Mouse (Mus musculus) myocyte (in vitro differentiated cells): ENCODE results near the gene Rgsl1. TPM values are rescaled to one million over a fixed set of nuclear protein-coding genes. Genes with fewer than 3 reads are reported as not detected.
"Not testable (repeated sequence)": the region's sequence is repeated elsewhere in the genome, so short reads cannot be mapped to it uniquely, and the experiment has no call there.

Experiments used
- H3K27me3 ChIP-seq: one replicate; pipeline ENCODE4 v1.6.1; 2011; ENCODE audit not compliant: control insufficient read depth, insufficient read depth, insufficient read length
- H3K36me3 ChIP-seq: one replicate; pipeline ENCODE4 v1.6.1; 2011; ENCODE audit not compliant: control insufficient read depth, insufficient read depth
- H3K4me2 ChIP-seq: one replicate; pipeline ENCODE4 v1.6.1; 2011; ENCODE audit warnings: low read depth, control low read depth
- H3K4me3 ChIP-seq: one replicate; pipeline ENCODE4 v1.5.1; 2011; ENCODE audit warnings: mild to moderate bottlenecking, control low read depth, moderate library complexity
- H3K79me2 ChIP-seq: one replicate; pipeline ENCODE4 v1.6.1; 2011; ENCODE audit not compliant: control insufficient read depth, insufficient read depth
- H3ac ChIP-seq: one replicate; pipeline ENCODE4 v1.6.1; 2011; ENCODE audit not compliant: control insufficient read depth, insufficient read length
- CEBPB ChIP-seq: IDR thresholded peaks from 2 replicates; pipeline ENCODE4 v1.6.1; 2011; ENCODE audit warnings: mild to moderate bottlenecking, moderate library complexity; ENCODE audit not compliant: poor library complexity, insufficient read depth, severe bottlenecking
- E2F4 ChIP-seq: IDR thresholded peaks from one replicate; pipeline ENCODE4 v1.6.1; 2011; ENCODE audit warnings: mild to moderate bottlenecking, control low read depth, moderate library complexity; ENCODE audit not compliant: insufficient read depth
- MAX ChIP-seq: IDR thresholded peaks from one replicate; pipeline ENCODE4 v1.6.1; 2011; ENCODE audit warnings: low read depth, mild to moderate bottlenecking, control low read depth
- MYOD1 ChIP-seq, 3 experiments: IDR thresholded peaks; one replicate each; pipeline ENCODE4 v1.6.1; 2011; ENCODE audit warnings: control low read depth in 2 of 3, low read depth in 2 of 3, mild to moderate bottlenecking in 2 of 3, moderate library complexity in 1 of 3; ENCODE audit not compliant: insufficient read length in 2 of 3, control insufficient read depth in 1 of 3
- MYOG ChIP-seq, 3 experiments: IDR thresholded peaks; one replicate each; pipeline ENCODE4 v1.6.1; 2011; ENCODE audit warnings: control low read depth in 2 of 3, low read depth in 2 of 3, mild to moderate bottlenecking in 2 of 3; ENCODE audit not compliant: insufficient read length in 2 of 3, control insufficient read depth in 1 of 3, insufficient read depth in 1 of 3
- POLR2A ChIP-seq: IDR thresholded peaks from one replicate; pipeline ENCODE4 v1.6.1; 2011; ENCODE audit warnings: low read depth, mild to moderate bottlenecking, control low read depth, moderate library complexity; ENCODE audit not compliant: insufficient read length
- POLR2AphosphoS2 ChIP-seq: IDR thresholded peaks from one replicate; pipeline ENCODE4 v1.6.1; 2011; ENCODE audit warnings: low read depth, control low read depth; ENCODE audit not compliant: insufficient read length
- REST ChIP-seq: IDR thresholded peaks from one replicate; pipeline ENCODE4 v1.6.1; 2011; ENCODE audit warnings: mild to moderate bottlenecking, control low read depth, moderate library complexity; ENCODE audit not compliant: insufficient read depth, insufficient read length
- SRF ChIP-seq: IDR thresholded peaks from one replicate; pipeline ENCODE4 v1.6.1; 2011; ENCODE audit warnings: low read depth; ENCODE audit not compliant: control insufficient read depth, insufficient read length
- TCF12 ChIP-seq: IDR thresholded peaks from one replicate; pipeline ENCODE4 v1.6.1; 2011; ENCODE audit warnings: mild to moderate bottlenecking, control low read depth; ENCODE audit not compliant: poor library complexity, insufficient read depth, severe bottlenecking
- TCF3 ChIP-seq: IDR thresholded peaks from one replicate; pipeline ENCODE4 v1.6.1; 2011; ENCODE audit warnings: low read depth, control low read depth; ENCODE audit not compliant: insufficient read length
- USF1 ChIP-seq: IDR thresholded peaks from one replicate; pipeline ENCODE4 v1.6.1; 2011; ENCODE audit warnings: low read depth, mild to moderate bottlenecking, control low read depth, moderate library complexity
- polyA plus RNA-seq: library from polyadenylated mRNA; unstranded; fragments of >200 nt; fragmentation: generic; extraction: Trizol; gene quantifications from one replicate; pipeline ENCODE4 v1.2.1, GENCODE M21; 2012; ENCODE audit warnings: missing spikeins

Gene Rgsl1
- polyA plus RNA-seq, 1 experiment: not detected

DNA sequence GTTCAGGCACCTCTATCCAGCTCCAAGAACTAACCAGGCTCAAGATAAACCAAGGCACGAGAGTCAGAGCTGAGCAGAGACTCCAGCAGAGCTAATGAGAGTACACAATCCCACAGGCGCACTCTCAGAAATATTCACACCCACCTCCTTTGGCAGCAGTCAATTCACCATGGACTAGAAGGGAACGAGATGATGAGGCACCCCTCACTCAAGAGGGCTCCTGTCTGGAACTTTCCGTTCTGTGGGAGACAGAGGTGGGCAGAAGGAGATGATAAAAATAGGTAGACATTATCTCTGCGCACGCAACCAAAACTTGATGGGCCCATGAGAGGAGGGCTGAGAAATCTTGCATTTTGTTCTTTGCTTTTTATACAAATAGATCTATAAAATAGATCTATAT lies 30.1 kb upstream of the Rgsl1 start, which contains the start of gene Teddm1b:
Gene Teddm1b (plus strand): TSS at position 301 of the 400 bp plus-strand sequence.
- Histone ChIP-seq H3K36me3 (no peaks in the 10 kb centered on the region), H3K79me2 (no peaks in the 10 kb centered on the region), H3ac (no peak within 1 kb of the TSS), H3K27me3 (peaks cover 5% of the 10 kb centered on the region), H3K4me3 (no peak within 1 kb of the TSS), H3K4me2 (no peak within 1 kb of the TSS)
- TF ChIP-seq MYOG (IDR thresholded peaks at IDR 0.05; ENCODE audit: control insufficient read depth in 1 of 3, insufficient read depth in 1 of 3, insufficient read length in 2 of 3, low read depth in 2 of 3) (no peak), MAX (no peak), REST (no peak), POLR2AphosphoS2 (no peak), TCF3 (no peak), E2F4 (no peak), CEBPB (no peak), TCF12 (no peak), SRF (no peak)

GRCm38 (mm10) chr1:153855946-153856345 lies 12.0 kb upstream of the Rgsl1 start:
- H3K79me2 ChIP-seq: no peaks in the 10 kb centered on the region
- no peak overlapping the region for H3K4me2 ChIP-seq
- H3K4me3 ChIP-seq: no peak overlapping the region
- H3ac ChIP-seq: no peak overlapping the region
- TF ChIP-seq MYOD1 (IDR thresholded peaks at IDR 0.05; ENCODE audit: control insufficient read depth in 1 of 3, insufficient read length in 2 of 3, low read depth in 2 of 3) (no peak), POLR2AphosphoS2 (no peak), CEBPB (no peak), POLR2A (no peak), USF1 (no peak), REST (no peak), E2F4 (no peak)
- H3K36me3 ChIP-seq: no peaks in the 10 kb centered on the region
- no peaks in the 10 kb centered on the region for H3K27me3 ChIP-seq

DNA sequence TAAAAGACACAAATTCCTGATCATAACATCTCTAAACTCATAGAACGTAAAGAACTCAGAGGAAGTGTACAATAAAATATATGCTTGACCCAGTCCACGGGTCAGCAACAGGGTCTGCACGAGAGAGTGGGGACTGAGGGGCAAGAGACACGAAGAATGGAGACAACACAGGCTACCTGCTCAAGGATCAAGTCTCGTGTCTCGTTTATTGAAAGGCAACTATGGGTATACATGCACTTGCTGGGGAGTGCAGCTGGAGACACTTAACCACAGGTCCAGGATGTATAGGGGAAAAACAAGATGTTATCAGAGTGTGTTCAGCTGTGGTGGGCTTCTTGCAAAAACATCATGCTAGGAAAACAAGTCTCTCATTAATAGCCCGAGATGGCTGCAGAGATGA lies 8.8 kb upstream of the Rgsl1 start:
- H3K27me3 ChIP-seq, H3K36me3 ChIP-seq, H3K4me3 ChIP-seq, H3ac ChIP-seq, H3K4me2 ChIP-seq, H3K79me2 ChIP-seq: not testable (repeated sequence)

- Histone ChIP-seq H3K4me2 (peak overlapping the region; percentile 62), H3K79me2 (no peaks in the 10 kb centered on the region), H3K36me3 (no peaks in the 10 kb centered on the region), H3K27me3 (no peaks in the 10 kb centered on the region), H3K4me3 (no peak overlapping the region), H3ac (no peak overlapping the region)
- TF ChIP-seq POLR2A (no peak), MYOG (IDR thresholded peaks at IDR 0.05; ENCODE audit: control insufficient read depth in 1 of 3, insufficient read depth in 1 of 3, insufficient read length in 2 of 3, low read depth in 2 of 3) (no peak), TCF12 (no peak), CEBPB (no peak), MAX (no peak), E2F4 (no peak), POLR2AphosphoS2 (no peak), TCF3 (no peak), SRF (no peak), MYOD1 (IDR thresholded peaks at IDR 0.05; ENCODE audit: control insufficient read depth in 1 of 3, insufficient read length in 2 of 3, low read depth in 2 of 3) (no peak)
These were observed 2.9 kb upstream of the Rgsl1 start for GRCm38 (mm10) chr1:153846867-153847266.

DNA sequence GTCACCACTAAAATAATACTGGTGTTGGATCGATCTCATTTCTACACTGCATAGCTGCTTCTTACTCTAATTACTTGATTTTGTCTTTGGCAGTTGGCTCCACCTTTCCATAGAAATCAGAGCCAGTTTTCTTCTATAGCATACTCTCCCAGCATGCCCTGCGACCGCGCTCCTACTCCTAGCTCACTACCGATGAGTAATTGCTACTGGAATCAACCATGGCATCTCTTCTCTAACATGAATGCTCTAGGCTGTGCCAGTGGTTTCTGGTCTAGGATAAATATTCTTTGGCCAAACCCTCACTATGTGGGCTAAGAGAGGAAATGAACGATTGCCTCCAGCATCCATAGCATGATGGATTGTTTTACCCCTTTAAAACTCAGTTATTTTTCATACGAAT lies 2.5 kb upstream of the Rgsl1 start:
- TF ChIP-seq USF1: no peak
- Histone ChIP-seq H3K36me3 (no peaks in the 10 kb centered on the region), H3ac (no peak overlapping the region), H3K27me3 (no peaks in the 10 kb centered on the region), H3K4me2 (peak overlapping the region; percentile 38), H3K79me2 (no peaks in the 10 kb centered on the region), H3K4me3 (no peak overlapping the region)

DNA sequence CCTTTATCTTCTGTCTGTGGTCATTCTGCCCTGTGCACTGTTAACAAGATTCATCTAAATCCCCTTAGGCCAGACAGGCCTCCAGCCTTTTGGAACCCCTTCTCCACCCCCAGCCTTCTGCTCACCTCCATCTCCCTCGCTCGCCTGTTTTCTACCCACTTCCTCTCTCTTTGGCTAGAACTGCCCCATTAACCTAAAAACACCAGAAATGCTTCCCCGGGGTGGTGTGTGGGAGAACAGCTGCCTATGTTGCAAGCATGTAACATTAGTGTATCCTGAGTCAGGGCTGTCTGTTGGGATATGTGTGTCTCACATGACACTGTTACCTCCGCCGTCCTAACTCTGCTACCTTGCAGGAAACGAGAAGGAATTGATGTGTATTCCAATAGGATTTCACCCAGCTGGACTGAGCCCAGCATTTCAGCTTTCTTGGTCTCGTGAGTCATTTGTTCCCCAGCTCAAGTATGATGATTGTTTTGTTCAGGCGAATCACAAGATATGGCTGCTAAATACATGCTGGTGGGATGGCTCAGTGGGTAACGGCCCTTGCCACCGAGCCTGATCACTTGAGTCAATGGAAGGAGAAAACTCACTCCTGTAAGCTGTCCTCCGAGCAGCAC lies 1.7 kb downstream of the Rgsl1 start:
- Histone ChIP-seq H3K27me3 (no peaks in the 10 kb centered on the region), H3K79me2 (no peaks in the 10 kb centered on the region), H3K4me2 (no peak overlapping the region), H3K4me3 (no peak overlapping the region), H3K36me3 (no peaks in the 10 kb centered on the region), H3ac (no peak overlapping the region)
- TF ChIP-seq CEBPB: no peak
- TF ChIP-seq SRF: no peak
- no peak for TF ChIP-seq TCF12
- no peak for TF ChIP-seq USF1
- no peak for TF ChIP-seq POLR2AphosphoS2
- TF ChIP-seq TCF3: no peak
- no peak for TF ChIP-seq REST
- no peak for TF ChIP-seq MAX
- no peak for TF ChIP-seq POLR2A
- no peak for TF ChIP-seq MYOD1 (IDR thresholded peaks at IDR 0.05; ENCODE audit: control insufficient read depth in 1 of 3, insufficient read length in 2 of 3, low read depth in 2 of 3)
- TF ChIP-seq MYOG (IDR thresholded peaks at IDR 0.05; ENCODE audit: control insufficient read depth in 1 of 3, insufficient read depth in 1 of 3, insufficient read length in 2 of 3, low read depth in 2 of 3): no peak
- TF ChIP-seq E2F4: no peak
